Mouse (Mus musculus) CH12.LX (cell line): Measurements from ENCODE around the gene Bicc1. TPM values are rescaled to one million over a fixed set of nuclear protein-coding genes. Genes with fewer than 3 reads are reported as not detected.

Experiments
- DNase-seq: peaks from one replicate; pipeline ENCODE4 v3.0.0-alpha.2; 2013; ENCODE audit errors: extremely low read depth
- H3K27ac ChIP-seq: 2 replicates; pipeline ENCODE4 v1.5.1; 2012; ENCODE audit warnings: low read depth, mild to moderate bottlenecking, control low read depth, moderate library complexity; ENCODE audit not compliant: insufficient read depth
- H3K27me3 ChIP-seq: replicated peaks from 2 replicates; pipeline ENCODE3; 2012; ENCODE audit warnings: inconsistent platforms
- H3K36me3 ChIP-seq, 2 experiments: replicated peaks in 1 of 2; 2 replicates each; pipeline versions ENCODE3 to v1.6.1; 2012; ENCODE audit warnings: inconsistent platforms in 1 of 2, low read length in 1 of 2, mild to moderate bottlenecking in 1 of 2, mixed read lengths in 1 of 2, moderate library complexity in 1 of 2; ENCODE audit not compliant: control insufficient read depth in 1 of 2, insufficient read depth in 1 of 2
- H3K4me1 ChIP-seq, 2 experiments: 2 replicates each; pipeline ENCODE4 v1.6.1; 2012; ENCODE audit warnings: inconsistent platforms in 1 of 2, moderate library complexity in 1 of 2; ENCODE audit not compliant: insufficient read depth in 2 of 2, control insufficient read depth in 1 of 2
- H3K4me2 ChIP-seq: 2 replicates; pipeline ENCODE4 v1.6.1; 2012; ENCODE audit warnings: low read depth, mild to moderate bottlenecking, control low read depth; ENCODE audit not compliant: poor library complexity, insufficient read depth, severe bottlenecking
- H3K4me3 ChIP-seq, 3 experiments: fragments of 150-350 bp in 1 of 3; sonication (generic) in 1 of 3; replicated peaks in 1 of 3; 2 replicates each; pipeline versions ENCODE3 to v1.5.1; 2011 to 2012; ENCODE audit warnings: low read depth in 2 of 3, low read length in 2 of 3, mild to moderate bottlenecking in 2 of 3, moderate library complexity in 2 of 3, control low read depth in 1 of 3, improper control_type of control experiment in 1 of 3, inconsistent platforms in 1 of 3, mixed read lengths in 1 of 3; ENCODE audit not compliant: poor library complexity in 1 of 3
- H3K79me2 ChIP-seq: replicated peaks from 2 replicates; pipeline ENCODE4 v1.6.1; 2012; ENCODE audit warnings: mild to moderate bottlenecking, moderate library complexity; ENCODE audit not compliant: control insufficient read depth, poor library complexity, insufficient read depth, severe bottlenecking; ENCODE audit errors: extremely low read depth
- H3K9ac ChIP-seq: 2 replicates; pipeline ENCODE4 v1.6.1; 2012; ENCODE audit warnings: low read depth, mild to moderate bottlenecking, control low read depth, moderate library complexity; ENCODE audit not compliant: insufficient read depth
- H3K9me3 ChIP-seq: replicated peaks from 2 replicates; pipeline ENCODE3; 2012; ENCODE audit warnings: low read length, inconsistent platforms, mixed read lengths
- CHD1 ChIP-seq: IDR thresholded peaks from 2 replicates; pipeline ENCODE4 v1.6.1; 2012; ENCODE audit warnings: low read depth, low read length, improper control_type of control experiment, inconsistent platforms
- ELF1 ChIP-seq: IDR thresholded peaks from 2 replicates; pipeline ENCODE4 v1.6.1; 2014; ENCODE audit warnings: low read depth, mild to moderate bottlenecking, inconsistent platforms, low read length, improper control_type of control experiment
- EP300 ChIP-seq: IDR thresholded peaks from 2 replicates; pipeline ENCODE4 v1.6.1; 2011; ENCODE audit warnings: low read length, improper control_type of control experiment
- HCFC1 ChIP-seq: IDR thresholded peaks from 2 replicates; pipeline ENCODE4 v1.6.1; 2012; ENCODE audit warnings: low read depth, mild to moderate bottlenecking, inconsistent platforms, low read length, improper control_type of control experiment
- IRF4 ChIP-seq: IDR thresholded peaks from 2 replicates; pipeline ENCODE4 v1.6.1; 2014; ENCODE audit warnings: low read depth, mild to moderate bottlenecking, inconsistent platforms, low read length, improper control_type of control experiment
- JUN ChIP-seq: IDR thresholded peaks from 2 replicates; pipeline ENCODE4 v1.6.1; 2011; ENCODE audit warnings: low read depth, mild to moderate bottlenecking, low read length, improper control_type of control experiment, moderate library complexity; ENCODE audit not compliant: insufficient read depth
- JUND ChIP-seq: conservative IDR thresholded peaks from 2 replicates; pipeline ENCODE4 v1.6.1; 2011; ENCODE audit warnings: low read depth, low read length, improper control_type of control experiment
- KAT2A ChIP-seq: IDR thresholded peaks from 2 replicates; pipeline ENCODE4 v1.6.1; 2012; ENCODE audit warnings: low read length, improper control_type of control experiment, inconsistent platforms; ENCODE audit not compliant: insufficient replicate concordance
- MAFK ChIP-seq: IDR thresholded peaks from 2 replicates; pipeline ENCODE4 v1.6.1; 2011; ENCODE audit warnings: low read length, improper control_type of control experiment; ENCODE audit not compliant: insufficient replicate concordance
- MYC ChIP-seq: IDR thresholded peaks from 2 replicates; pipeline ENCODE4 v1.6.1; 2011; ENCODE audit warnings: low read depth, mild to moderate bottlenecking, improper control_type of control experiment, low read length
- NELFE ChIP-seq: IDR thresholded peaks from 2 replicates; pipeline ENCODE4 v1.6.1; 2011; ENCODE audit warnings: low read depth, low read length, improper control_type of control experiment
- PAX5 ChIP-seq: IDR thresholded peaks from 2 replicates; pipeline ENCODE4 v1.6.1; 2012; ENCODE audit warnings: low read length, inconsistent platforms, mixed read lengths
- POLR2A ChIP-seq: IDR thresholded peaks from 2 replicates; pipeline ENCODE4 v1.6.1; 2011; ENCODE audit warnings: low read depth, mild to moderate bottlenecking, improper control_type of control experiment, low read length
- POLR2AphosphoS2 ChIP-seq: IDR thresholded peaks from 2 replicates; pipeline ENCODE4 v1.6.1; 2011; ENCODE audit warnings: low read depth, low read length, improper control_type of control experiment
- RAD21 ChIP-seq: IDR thresholded peaks from 2 replicates; pipeline ENCODE4 v1.6.1; 2011; ENCODE audit warnings: low read depth, mild to moderate bottlenecking, low read length, improper control_type of control experiment, moderate library complexity
- RCOR1 ChIP-seq: conservative IDR thresholded peaks from 2 replicates; pipeline ENCODE4 v1.6.1; 2012; ENCODE audit warnings: low read depth, mild to moderate bottlenecking, inconsistent platforms, low read length, improper control_type of control experiment
- SIN3A ChIP-seq: IDR thresholded peaks from 2 replicates; pipeline ENCODE4 v1.6.1; 2012; ENCODE audit warnings: low read length, improper control_type of control experiment, inconsistent platforms
- SMC3 ChIP-seq: IDR thresholded peaks from 2 replicates; pipeline ENCODE4 v1.6.1; 2011; ENCODE audit warnings: low read depth, low read length, improper control_type of control experiment
- TBP ChIP-seq: conservative IDR thresholded peaks from 2 replicates; pipeline ENCODE4 v1.6.1; 2011; ENCODE audit warnings: low read depth, low read length, improper control_type of control experiment
- UBTF ChIP-seq: IDR thresholded peaks from 2 replicates; pipeline ENCODE4 v1.6.1; 2012; ENCODE audit warnings: low read depth, mild to moderate bottlenecking, inconsistent platforms, low read length, improper control_type of control experiment, moderate library complexity
- ZC3H11A ChIP-seq: IDR thresholded peaks from 2 replicates; pipeline ENCODE4 v1.6.1; 2012; ENCODE audit warnings: low read depth, mild to moderate bottlenecking, inconsistent platforms, low read length, improper control_type of control experiment
- ZKSCAN1 ChIP-seq: IDR thresholded peaks from 2 replicates; pipeline ENCODE4 v1.6.1; 2012; ENCODE audit warnings: low read depth, inconsistent platforms, low read length, improper control_type of control experiment, borderline replicate concordance
- ZNF384 ChIP-seq: IDR thresholded peaks from 2 replicates; pipeline ENCODE4 v1.6.1; 2012; ENCODE audit warnings: low read depth, low read length, improper control_type of control experiment, inconsistent platforms
- dilution Hi-C: fragments of 300-500 bp; cut with MboI; formaldehyde crosslinking; loops from 2 replicates; pipeline ENCODE4 v1.14.3; 2020; ENCODE audit warnings: low sequenced_read_pairs; ENCODE audit not compliant: extremely low pct_unique_long_range_greater_than_20kb, extremely low pct_ligation_motif_present
- in situ Hi-C: fragments of 300-500 bp; cut with MboI; formaldehyde crosslinking; loops from 3 replicates; pipeline ENCODE4 v1.14.3; 2019; ENCODE audit warnings: low sequenced_read_pairs, low pct_ligation_motif_present, low pct_unique_long_range_greater_than_20kb, mixed read lengths
- polyA plus RNA-seq: library from polyadenylated mRNA; unstranded; fragments of >175 nt; gene quantifications from 2 replicates; pipeline ENCODE4 v1.2.1, GENCODE M21; 2012; ENCODE audit warnings: low read depth; ENCODE audit not compliant: insufficient read length
- total RNA-seq, 2 experiments: library from RNA; depleted of rRNA; stranded (reverse); fragments of 300-350 nt in 1 of 2; fragments of >200 nt in 1 of 2; gene quantifications; 2 replicates each; pipeline ENCODE4 v1.2.3; 2012 to 2014

Bicc1 gene
- total and polyA plus RNA-seq, 3 experiments = not detected

GRCm38 (mm10) chr10:71019836-71020235, 139.7 kb downstream of the Bicc1 start:
- DNase-seq = no peak
- Histone ChIP-seq H3K4me3 (no peak overlapping the region), H3K79me2 (no peaks in the 10 kb centered on the region), H3K9me3 (no peaks in the 10 kb centered on the region), H3K4me1 (no peaks in the 10 kb centered on the region), H3K27ac (no peak overlapping the region), H3K4me2 (no peak overlapping the region), H3K36me3 (no peaks in the 10 kb centered on the region), H3K9ac (no peak overlapping the region), H3K27me3 (no peaks in the 10 kb centered on the region)
- dilution Hi-C loops = no loop called here
- TF ChIP-seq UBTF (no peak), ZKSCAN1 (no peak), RAD21 (no peak), ELF1 (no peak), NELFE (no peak), SIN3A (no peak), ZC3H11A (no peak), SMC3 (no peak), EP300 (no peak), KAT2A (no peak), HCFC1 (no peak), MYC (no peak), PAX5 (no peak), MAFK (no peak), IRF4 (no peak), JUN (no peak), POLR2A (no peak)
- in situ Hi-C loops = no loop called here

- no peak for DNase-seq
- Histone ChIP-seq H3K36me3 (no peaks in the 10 kb centered on the region), H3K4me3 (no peak overlapping the region), H3K27me3 (peaks cover 8% of the 10 kb centered on the region), H3K27ac (no peak overlapping the region), H3K4me1 (no peaks in the 10 kb centered on the region), H3K79me2 (no peaks in the 10 kb centered on the region), H3K4me2 (no peak overlapping the region), H3K9me3 (peaks cover 9% of the 10 kb centered on the region), H3K9ac (no peak overlapping the region)
- no peak for TF ChIP-seq SIN3A
- TF ChIP-seq MAFK = no peak
- TF ChIP-seq RCOR1 = no peak
- TF ChIP-seq TBP = no peak
- no peak for TF ChIP-seq JUND
- TF ChIP-seq CHD1 = no peak
- TF ChIP-seq JUN = no peak
- TF ChIP-seq ZNF384 = no peak
- TF ChIP-seq ZKSCAN1 = no peak
- no peak for TF ChIP-seq IRF4
- no peak for TF ChIP-seq POLR2AphosphoS2
- in situ Hi-C loops (no loop called here), dilution Hi-C loops (no loop called here)
Observed at GRCm38 (mm10) chr10:71009771-71010496, 149.6 kb downstream of the Bicc1 start.
